Mouse (Mus musculus): ENCODE results near the gene Nub1.

- TF ChIP-seq CTCF (IDR thresholded peaks at IDR 0.05; ENCODE audit: low read depth, low read length) (no peak), POLR2A (IDR thresholded peaks at IDR 0.05; ENCODE audit: extremely low read depth, insufficient read depth, low read length) (no peak)
Measured at GRCm38 (mm10) chr5:24726901-24727836, 41.8 kb downstream of the Nub1 start.
